Mouse (Mus musculus) thymus, postnatal 10 days (tissue): ENCODE measurements at regions not wholly inside any gene's neighbourhood (a gene's known extent, or its start where the extent isn't known, plus 50 kb on each side); places are given as distances from the start of the nearest gene placed in this dataset.

ENCODE experiments used
- DNase-seq, 2 experiments: peaks; one replicate each; pipeline ENCODE4 v3.0.0; 2021; ENCODE audit warnings: low spot score in 2 of 2

GRCm38 (mm10) chr1:69212896-69213500, 105.1 kb upstream of the Erbb4 start:
- no peak for DNase-seq

GRCm38 (mm10) chr1:69202745-69203144, 94.9 kb upstream of the Erbb4 start:
- DNase-seq, result no peak

- no peak for DNase-seq
These were observed 57.3 kb upstream of the Erbb4 start for GRCm38 (mm10) chr1:69165202-69165601.
